Mouse (Mus musculus) spleen, adult 2 months (tissue): ENCODE results near the gene Zg16.

Experiments used
- CTCF ChIP-seq: fragments of 200-500 bp; IDR thresholded peaks from 2 replicates; pipeline ENCODE4 v1.5.1; 2011; ENCODE audit warnings: mild to moderate bottlenecking, inconsistent platforms; ENCODE audit not compliant: insufficient read depth, insufficient read length, insufficient replicate concordance; ENCODE audit errors: extremely low read depth
- POLR2A ChIP-seq: fragments of 200-500 bp; IDR thresholded peaks from 2 replicates; pipeline ENCODE4 v1.6.1; 2011; ENCODE audit warnings: low read depth, low read length, inconsistent platforms

DNA sequence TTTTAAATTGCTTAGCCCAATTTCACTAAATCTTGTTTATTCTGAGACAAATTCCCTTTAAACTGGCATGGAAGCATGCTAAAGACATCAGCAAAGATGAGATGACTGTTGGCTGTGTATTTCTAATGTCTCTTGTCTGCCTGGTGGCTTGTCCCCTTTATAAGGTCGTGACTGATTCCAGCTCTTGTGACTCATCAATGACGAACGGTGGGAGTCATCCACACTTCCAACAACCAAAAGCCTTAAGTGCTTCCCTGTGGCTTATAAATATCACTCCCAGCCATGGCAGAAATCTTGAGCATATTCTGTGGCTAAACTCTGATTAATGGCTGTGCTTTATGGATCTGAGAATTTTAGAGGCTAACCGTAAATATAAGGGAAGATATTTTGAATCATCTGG, 20.8 kb downstream of the Zg16 start:
- TF ChIP-seq CTCF (no peak), POLR2A (no peak)
